Mouse (Mus musculus) liver, postnatal 0 days (tissue): ENCODE results near the gene Nt5e. TPM values are rescaled to one million over a fixed set of nuclear protein-coding genes. Genes with fewer than 3 reads are reported as not detected.
A peak's percentile ranks its signal among the peaks of the same experiment; 100 is the strongest.

ENCODE experiments used
- ATAC-seq: fragments of 200-750 bp; cut with Nextera tagmentation; 2 replicates; pipeline ENCODE4 v1.8.0; 2017; ENCODE audit warnings: mild to moderate bottlenecking, moderate library complexity
- DNase-seq: peaks from one replicate; pipeline ENCODE4 v3.0.0-alpha.2; 2016
- H3K27ac ChIP-seq: fragments of 300-500 bp; sonication (generic); 2 replicates; pipeline ENCODE4 v1.5.1; 2014; ENCODE audit warnings: antibody characterized with exemption, moderate library complexity, mild to moderate bottlenecking, low read depth
- H3K27me3 ChIP-seq: fragments of 300-500 bp; sonication (generic); 2 replicates; pipeline ENCODE4 v1.6.1; 2014; ENCODE audit warnings: low read length, control low read depth, mixed read lengths; ENCODE audit not compliant: insufficient read depth
- H3K36me3 ChIP-seq: fragments of 300-500 bp; sonication (generic); replicated peaks from 2 replicates; pipeline ENCODE4 v1.6.1; 2014; ENCODE audit warnings: mild to moderate bottlenecking, control low read depth, low read length, moderate library complexity, mixed read lengths; ENCODE audit not compliant: insufficient read depth
- H3K4me1 ChIP-seq: fragments of 300-500 bp; sonication (generic); 2 replicates; pipeline ENCODE4 v1.6.1; 2014; ENCODE audit warnings: antibody characterized with exemption, mild to moderate bottlenecking, control low read depth; ENCODE audit not compliant: insufficient read depth
- H3K4me2 ChIP-seq: fragments of 300-500 bp; sonication (generic); 2 replicates; pipeline ENCODE4 v1.6.1; 2014; ENCODE audit warnings: low read depth, mild to moderate bottlenecking, low read length, moderate library complexity, mixed read lengths
- H3K4me3 ChIP-seq: fragments of 300-500 bp; sonication (generic); 2 replicates; pipeline ENCODE4 v1.5.1; 2014; ENCODE audit warnings: low read depth, low read length
- H3K9ac ChIP-seq: fragments of 300-500 bp; sonication (generic); replicated peaks from 2 replicates; pipeline ENCODE4 v1.6.1; 2014; ENCODE audit warnings: mild to moderate bottlenecking, moderate library complexity
- H3K9me3 ChIP-seq: fragments of 300-500 bp; sonication (generic); 2 replicates; pipeline ENCODE4 v1.6.1; 2016; ENCODE audit warnings: mild to moderate bottlenecking, control low read depth, low read length, mixed read lengths
- CTCF ChIP-seq: sonication (generic); IDR thresholded peaks from 2 replicates; pipeline ENCODE4 v1.5.1; 2016; ENCODE audit warnings: antibody characterized with exemption, low read depth
- EP300 ChIP-seq: IDR thresholded peaks from 2 replicates; pipeline ENCODE4 v1.6.1; 2016; ENCODE audit warnings: antibody characterized with exemption, low read depth, mild to moderate bottlenecking
- WGBS: fragments of 180-500 bp; shearing (Covaris S2); extraction: QIAGEN DNeasy Blood & Tissue Kit; methylation state at CpG from one replicate; pipeline ENCODE4 v1.1.7; 2014; ENCODE audit not compliant: insufficient replicate concordance; 5-methylcytosine and 5-hydroxymethylcytosine counted together
- polyA plus RNA-seq: library from polyadenylated mRNA; unstranded; fragments of >200 nt; fragmentation: Nextera tagmentation; extraction: Ambion mirVana; gene quantifications from 2 replicates; pipeline ENCODE4 v1.2.1, GENCODE M21; 2015

Nt5e gene
- polyA plus RNA-seq, result 17.3 and 18.9 TPM in 2 replicates

GRCm38 (mm10) chr9:88326930-88327901 lies at the start of gene Nt5e:
TSS of gene Nt5e (plus strand) at chr9:88327197.
- ATAC-seq (peak; percentile 95), DNase-seq (peak; percentile 80)
- H3K4me3 ChIP-seq, result peak within 1 kb of the TSS; percentile 57
- no peaks in the 10 kb centered on the region for H3K9me3 ChIP-seq
- H3K27me3 ChIP-seq, result peaks cover 4% of the 10 kb centered on the region; the same call in 1 of the 2 replicates
- H3K4me2 ChIP-seq, result peak within 1 kb of the TSS; percentile 73
- no peak for TF ChIP-seq EP300
- no peak for TF ChIP-seq CTCF
- H3K9ac ChIP-seq, result peak within 1 kb of the TSS; percentile 59
- WGBS, result 2% methylated on average over 53 of the region's 66 CpGs
- no peaks in the 10 kb centered on the region for H3K4me1 ChIP-seq
- no peaks in the 10 kb centered on the region for H3K36me3 ChIP-seq
- peak within 1 kb of the TSS; percentile 75 for H3K27ac ChIP-seq

- no peak for ATAC-seq
Measured at GRCm38 (mm10) chr9:88277588-88277987, 49.4 kb upstream of the Nt5e start.

DNA sequence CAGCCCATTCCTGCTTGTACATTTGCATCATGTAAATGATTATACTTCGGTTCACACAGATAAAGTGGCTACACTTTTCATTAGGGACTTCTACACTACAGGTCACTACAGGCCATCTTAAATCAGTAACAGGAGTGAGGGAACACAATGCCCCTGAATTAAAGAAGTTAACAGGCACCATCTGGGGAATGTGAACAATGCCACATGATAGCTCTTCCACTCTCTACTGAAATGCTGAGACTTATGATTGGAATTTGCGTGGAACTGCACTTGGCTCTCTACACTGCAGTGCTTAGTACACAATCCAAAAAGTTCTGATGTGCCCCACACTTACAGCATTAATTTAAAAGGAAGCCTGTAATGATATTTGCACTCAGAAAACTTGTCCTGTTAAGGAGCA lies 47.3 kb upstream of the Nt5e start:
- Histone ChIP-seq H3K36me3 (no peaks in the 10 kb centered on the region), H3K9me3 (no peaks in the 10 kb centered on the region), H3K4me3 (no peak overlapping the region), H3K4me1 (no peaks in the 10 kb centered on the region), H3K9ac (no peak overlapping the region), H3K27me3 (no peaks in the 10 kb centered on the region), H3K4me2 (no peak overlapping the region), H3K27ac (no peak overlapping the region)
- ATAC-seq (no peak), DNase-seq (no peak)
- WGBS, result 69% methylated on average over 2 of the region's 2 CpGs
- TF ChIP-seq EP300, result no peak
- no peak for TF ChIP-seq CTCF

More at GRCm38 (mm10) chr9:88277588-88277987, 49.4 kb upstream of the Nt5e start:
- Histone ChIP-seq H3K4me3 (no peak overlapping the region), H3K36me3 (no peaks in the 10 kb centered on the region), H3K9me3 (no peaks in the 10 kb centered on the region), H3K9ac (no peak overlapping the region), H3K27me3 (no peaks in the 10 kb centered on the region), H3K4me2 (no peak overlapping the region), H3K4me1 (no peaks in the 10 kb centered on the region), H3K27ac (no peak overlapping the region)
- no peak for DNase-seq
- 53% methylated on average over 4 of the region's 4 CpGs for WGBS
- TF ChIP-seq CTCF (no peak), EP300 (no peak)

GRCm38 (mm10) chr9:88289568-88290168 lies 37.3 kb upstream of the Nt5e start:
- H3K9ac ChIP-seq, result no peak overlapping the region
- no peak overlapping the region for H3K27ac ChIP-seq
- H3K36me3 ChIP-seq, result no peaks in the 10 kb centered on the region
- H3K27me3 ChIP-seq, result no peaks in the 10 kb centered on the region
- 74% methylated on average over 7 of the region's 7 CpGs for WGBS
- ATAC-seq (no peak), DNase-seq (no peak)
- no peaks in the 10 kb centered on the region for H3K9me3 ChIP-seq
- H3K4me1 ChIP-seq, result no peaks in the 10 kb centered on the region
- H3K4me2 ChIP-seq, result no peak overlapping the region
- TF ChIP-seq EP300, result no peak
- no peak for TF ChIP-seq CTCF
- H3K4me3 ChIP-seq, result no peak overlapping the region

DNA sequence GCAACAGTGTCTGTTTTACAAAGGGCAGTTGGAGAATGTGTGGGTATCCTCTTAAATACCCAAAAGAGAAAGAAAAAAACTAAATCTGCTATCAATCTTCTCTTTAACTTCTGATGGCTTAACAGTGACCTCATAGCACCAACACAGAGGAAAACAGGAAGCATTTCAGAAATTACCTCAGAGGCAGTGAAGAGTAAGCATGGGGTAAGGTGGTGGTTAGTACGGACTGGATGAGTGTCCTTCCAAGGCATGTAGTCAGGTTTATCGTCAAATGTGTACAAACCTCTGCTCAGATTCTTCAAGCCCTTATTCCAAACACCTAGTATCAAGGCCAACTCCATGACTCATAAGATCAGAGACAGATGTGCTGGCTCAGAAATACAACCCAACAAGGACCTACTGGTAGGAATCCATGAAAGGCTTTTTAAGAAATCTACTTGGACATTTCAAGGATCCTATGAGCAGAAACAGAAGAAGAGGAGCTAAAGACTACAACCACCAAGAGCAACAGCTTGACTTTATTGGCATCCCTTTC lies 34.1 kb upstream of the Nt5e start:
- ATAC-seq, result no peak
- WGBS, result 68% methylated on average over 2 of the region's 2 CpGs
- H3K9me3 ChIP-seq, result no peaks in the 10 kb centered on the region
- no peak overlapping the region for H3K27ac ChIP-seq
- no peak overlapping the region for H3K4me2 ChIP-seq
- DNase-seq, result no peak
- H3K4me1 ChIP-seq, result no peaks in the 10 kb centered on the region
- no peaks in the 10 kb centered on the region for H3K27me3 ChIP-seq
- H3K4me3 ChIP-seq, result no peak overlapping the region
- no peak for TF ChIP-seq CTCF
- no peaks in the 10 kb centered on the region for H3K36me3 ChIP-seq
- no peak overlapping the region for H3K9ac ChIP-seq

- H3K4me2 ChIP-seq, result no peak overlapping the region
- no peaks in the 10 kb centered on the region for H3K9me3 ChIP-seq
- ATAC-seq, result no peak
- no peak for TF ChIP-seq EP300
- no peak for DNase-seq
- WGBS, result 70% methylated on average over 4 of the region's 4 CpGs
- no peaks in the 10 kb centered on the region for H3K36me3 ChIP-seq
- H3K4me1 ChIP-seq, result no peaks in the 10 kb centered on the region
- no peak overlapping the region for H3K9ac ChIP-seq
- no peak overlapping the region for H3K4me3 ChIP-seq
- H3K27ac ChIP-seq, result no peak overlapping the region
- no peaks in the 10 kb centered on the region for H3K27me3 ChIP-seq
Measured at GRCm38 (mm10) chr9:88295798-88296197, 31.2 kb upstream of the Nt5e start.
